ENCODE assay signal across 24 mouse cellular contexts in the genomic region with DNA sequence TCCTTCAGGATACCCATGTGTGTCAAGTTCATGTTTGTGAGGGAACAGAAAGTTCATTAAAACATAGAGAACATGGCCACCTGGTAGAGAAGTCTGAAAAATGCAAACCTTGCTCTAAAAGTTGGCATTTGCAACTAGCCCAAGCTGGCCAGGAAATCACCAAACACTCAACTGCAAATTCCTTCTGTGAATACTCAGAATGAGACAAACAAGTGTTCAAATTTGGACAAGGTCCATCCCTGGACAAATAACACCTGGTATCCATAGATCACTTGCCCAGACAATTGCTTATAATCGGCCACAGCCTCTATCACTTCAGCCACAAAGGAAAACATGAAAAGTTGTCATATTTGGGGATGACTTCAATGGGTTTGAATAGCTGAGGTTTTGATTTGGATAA.
"Had no signal": no experiment of that assay in that cellular context is flagged by ENCODE, and none has a peak within 500 bp of the region (broad histone marks: within the 10 kb centered on the region; RNA-seq: fewer than 3 reads in every experiment).

No protein-coding gene starts in this region.

- H3K36me3 ChIP-seq: heart, embryonic 13.5 days; heart, embryonic 15.5 days; hindbrain, embryonic 13.5 days; hindbrain, embryonic 15.5 days; limb, embryonic 13.5 days; limb, embryonic 15.5 days had no signal

- H3K4me1 ChIP-seq: heart, embryonic 13.5 days; heart, embryonic 15.5 days; hindbrain, embryonic 15.5 days; limb, embryonic 13.5 days; limb, embryonic 15.5 days had no signal

- ATAC-seq: forebrain, postnatal 0 days; hindbrain, postnatal 0 days; intestine, postnatal 0 days had no signal

- H3K9ac ChIP-seq: forebrain, postnatal 0 days; heart, embryonic 13.5 days; heart, embryonic 15.5 days; hindbrain, embryonic 13.5 days; hindbrain, embryonic 15.5 days; limb, embryonic 13.5 days; limb, embryonic 15.5 days had no signal

- H3K4me3 ChIP-seq: heart, adult 2 months; heart, embryonic 13.5 days; heart, embryonic 15.5 days; hindbrain, embryonic 13.5 days; hindbrain, embryonic 15.5 days; layer of hippocampus, adult 2 months; limb, embryonic 13.5 days; limb, embryonic 15.5 days had no signal

- DNase-seq: forebrain, postnatal 0 days; gastrocnemius, postnatal 14 days; gastrocnemius, postnatal 36 days; heart, adult 11 months; heart, adult 2 months; heart, postnatal 14 days; heart, postnatal 36 days; kidney, adult 18-20 months; kidney, adult 8-10 months; kidney, postnatal 10 days; kidney, postnatal 25 days; kidney, postnatal 4 days; layer of hippocampus, postnatal 36 days; left cerebral cortex, postnatal 4 days had no signal

- H3K4me2 ChIP-seq: heart, embryonic 11.5 days; heart, embryonic 13.5 days; heart, embryonic 15.5 days; hindbrain, embryonic 13.5 days; hindbrain, embryonic 15.5 days; limb, embryonic 13.5 days; limb, embryonic 15.5 days had no signal

- H3K27me3 ChIP-seq: heart, embryonic 13.5 days; heart, embryonic 15.5 days; hindbrain, embryonic 13.5 days; hindbrain, embryonic 15.5 days; limb, embryonic 13.5 days; limb, embryonic 15.5 days had no signal

- H3K27ac ChIP-seq: heart, adult 2 months; heart, embryonic 13.5 days; heart, embryonic 15.5 days; hindbrain, embryonic 13.5 days; hindbrain, embryonic 15.5 days; hindbrain, postnatal 0 days; layer of hippocampus, adult 2 months; limb, embryonic 13.5 days; limb, embryonic 15.5 days had no signal

- H3K9me3 ChIP-seq: heart, embryonic 13.5 days; heart, embryonic 15.5 days; hindbrain, embryonic 13.5 days; hindbrain, embryonic 15.5 days; limb, embryonic 13.5 days; limb, embryonic 15.5 days had no signal
